Comparison of ENCODE assay signal across 8 mouse cellular contexts in genomic region chr8:60616928-60617327, GRCm38 (mm10). TPM values are rescaled to one million over a fixed set of nuclear protein-coding genes. Genes with fewer than 3 reads are reported as not detected.
A peak's percentile ranks its signal among the peaks of the same experiment; 100 is the strongest.
DNase-seq lines count a peak whose midpoint lies in the region; ATAC-seq lines count a peak whose summit lies in the region.

No protein-coding gene starts in this region.

- peak; percentile 49; the same call in 1 of the 2 replicates for ATAC-seq in megakaryocyte, adult 5-6 weeks (ENCODE audit: poor library complexity, severe bottlenecking)

- DNase-seq in adrenal gland, postnatal 14 days = peak; percentile 40
- no peak for DNase-seq in adrenal gland, adult 2 months
- DNase-seq in left cerebral cortex, adult 18-20 months (ENCODE audit: low spot score in 2 of 2) = peak; percentile 25 to 60
- no peak for DNase-seq in left cerebral cortex, adult 11 months (ENCODE audit: low spot score)
- DNase-seq in adrenal gland, postnatal 25 days = peak; percentile 27
- DNase-seq in forelimb bud, embryonic 11.5 days (ENCODE audit: low read depth, low spot score) = peak; percentile 51
- DNase-seq in ovary, adult 18-20 months (ENCODE audit: low spot score) = no peak

RNA-seq across cellular contexts. Expression of gene Mfap3l, which starts 15.7 kb away (rescaled TPM):
- 2.0 and 2.1 TPM in 2 replicates for total RNA-seq in adrenal gland, postnatal 14 days (2021)
- total RNA-seq in adrenal gland, adult 2 months (2021) = 1 to 10 TPM; 2.8 to 3.0 TPM
- 0.15 and 0.43 TPM in 2 replicates for polyA plus RNA-seq in adrenal gland, adult 2 months (2012; rRNA removed)
- 10 to 100 TPM; 52.8 to 55.6 TPM for total RNA-seq in left cerebral cortex, adult 18-20 months (2021)
- 2.5 and 2.6 TPM in 2 replicates for total RNA-seq in adrenal gland, postnatal 25 days (2021)
- 1.0 and 1.4 TPM in 2 replicates for total RNA-seq in megakaryocyte, adult 5-6 weeks (2015)
- total RNA-seq in megakaryocyte, adult 5-6 weeks (2017) = 0.81 and 0.84 TPM in 2 replicates

Comparison
In these comparisons a context has a peak if more than half of its experiments do, and no peak if none do; other contexts are left out.
1. DNase-seq: peak in adrenal gland, postnatal 14 days (single experiment), left cerebral cortex, adult 18-20 months (2 of 2), adrenal gland, postnatal 25 days (single experiment) and forelimb bud, embryonic 11.5 days (single experiment); none in adrenal gland, adult 2 months (single experiment), left cerebral cortex, adult 11 months (single experiment) and ovary, adult 18-20 months (single experiment).
2. RNA of gene Mfap3l, which starts 15.7 kb away (total RNA-seq): 52.8 to 55.6 TPM in left cerebral cortex, adult 18-20 months; 2.8 to 3.0 TPM in adrenal gland, adult 2 months, 2.5 to 2.6 TPM in adrenal gland, postnatal 25 days, 2.0 to 2.1 TPM in adrenal gland, postnatal 14 days and 0.81 to 1.4 TPM in megakaryocyte, adult 5-6 weeks; every median in the first group is over 10 times any median in the second.